Mouse (Mus musculus): ENCODE data around the gene Pik3r2. TPM values are rescaled to one million over a fixed set of nuclear protein-coding genes. Genes with fewer than 3 reads are reported as not detected.
A peak's percentile ranks its signal among the peaks of the same experiment; 100 is the strongest.

The Pik3r2 gene
- polyA plus RNA-seq, 1 experiment from 2014 or later, result 84.5 TPM

GRCm38 (mm10) chr8:70797081-70798070, 20.9 kb upstream of the Pik3r2 start:
- peak overlapping the region; percentile 77; the same call in 1 of the 2 replicates for H3K9ac ChIP-seq
- 0 out of 2 replicates have a peak overlapping the region, but pooled peaks have one; percentile 1 for H3K27ac ChIP-seq
- peaks cover 33% of the 10 kb centered on the region for H3K4me1 ChIP-seq
- WGBS, result under 1% methylated on average over 55 of the region's 57 CpGs
- no peaks in the 10 kb centered on the region for H3K9me3 ChIP-seq (replicated peaks)
- H3K4me2 ChIP-seq (replicated peaks), result peak overlapping the region; percentile 76
- peak; percentile 85 for ATAC-seq (ENCODE audit: low FRiP score)
- peak overlapping the region; percentile 54 for H3K4me3 ChIP-seq
- no peaks in the 10 kb centered on the region for H3K36me3 ChIP-seq
- peaks cover 64% of the 10 kb centered on the region for H3K27me3 ChIP-seq

GRCm38 (mm10) chr8:70796403-70797080, 20.0 kb upstream of the Pik3r2 start:
- H3K4me2 ChIP-seq (replicated peaks), result peak overlapping the region; percentile 76
- no peaks in the 10 kb centered on the region for H3K9me3 ChIP-seq (replicated peaks)
- H3K36me3 ChIP-seq, result no peaks in the 10 kb centered on the region
- H3K27me3 ChIP-seq, result peaks cover 57% of the 10 kb centered on the region
- H3K27ac ChIP-seq, result peak overlapping the region; percentile 40; the same call in 1 of the 2 replicates
- H3K4me3 ChIP-seq, result peak overlapping the region; percentile 54
- H3K9ac ChIP-seq, result peak overlapping the region; percentile 77
- peaks cover 38% of the 10 kb centered on the region for H3K4me1 ChIP-seq
- peak; percentile 2 for ATAC-seq (ENCODE audit: low FRiP score)
- WGBS, result 3% methylated on average over 54 of the region's 54 CpGs

DNA sequence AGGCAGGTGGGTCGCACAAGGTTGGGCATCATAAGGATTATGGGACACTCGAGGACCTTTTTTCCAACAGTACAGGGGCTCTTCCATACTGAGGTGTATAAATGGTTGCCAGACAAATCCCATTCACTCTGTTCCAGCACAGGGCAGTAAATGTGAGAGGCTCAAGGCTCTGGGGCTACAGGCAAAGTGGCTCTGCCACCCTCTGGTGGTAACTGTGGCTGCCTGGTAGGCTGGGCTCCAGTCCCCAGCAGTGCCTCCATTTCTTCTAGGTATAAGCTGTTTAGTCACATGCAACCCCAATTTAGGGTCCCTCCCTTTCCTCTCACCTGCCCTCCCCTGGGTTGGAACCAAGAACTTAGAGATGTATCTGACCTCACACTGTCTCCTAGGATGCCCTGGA, 18.9 kb upstream of the Pik3r2 start:
- no peak overlapping the region for H3K4me2 ChIP-seq (replicated peaks)
- H3K27me3 ChIP-seq, result peaks cover 50% of the 10 kb centered on the region
- H3K9ac ChIP-seq, result no peak overlapping the region
- H3K36me3 ChIP-seq, result no peaks in the 10 kb centered on the region
- no peak overlapping the region for H3K4me3 ChIP-seq
- ATAC-seq (ENCODE audit: low FRiP score), result no peak
- WGBS, result 92% methylated on average over 2 of the region's 2 CpGs
- no peak overlapping the region for H3K27ac ChIP-seq
- H3K4me1 ChIP-seq, result peaks cover 44% of the 10 kb centered on the region
- no peaks in the 10 kb centered on the region for H3K9me3 ChIP-seq (replicated peaks)

DNA sequence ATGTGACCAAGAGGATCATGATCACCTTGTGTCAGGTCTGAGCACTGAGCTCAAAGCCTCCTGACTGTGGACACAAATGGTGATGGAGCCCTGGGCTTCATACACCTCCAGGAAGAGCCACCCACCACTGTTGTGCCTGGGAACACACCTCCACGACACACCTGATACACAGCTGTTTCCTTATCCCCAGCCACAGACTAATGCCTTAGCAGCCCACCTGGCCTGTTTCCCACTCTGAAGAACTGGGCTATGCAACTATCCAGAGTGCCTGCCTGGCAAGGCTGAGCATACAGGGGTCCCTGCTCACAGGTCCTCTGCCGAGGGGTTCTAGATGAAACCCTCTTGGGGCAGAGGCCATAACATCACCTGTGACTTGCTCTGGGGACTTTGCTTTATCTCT, 17.7 kb upstream of the Pik3r2 start:
- 85% methylated on average over 2 of the region's 2 CpGs for WGBS
- Histone ChIP-seq H3K4me1 (peaks cover 44% of the 10 kb centered on the region), H3K4me3 (no peak overlapping the region), H3K27me3 (peaks cover 42% of the 10 kb centered on the region), H3K4me2 (replicated peaks) (no peak overlapping the region), H3K27ac (no peak overlapping the region), H3K36me3 (peaks cover 3% of the 10 kb centered on the region; the same call in 1 of the 2 replicates), H3K9ac (no peak overlapping the region), H3K9me3 (replicated peaks) (no peaks in the 10 kb centered on the region)
- no peak for ATAC-seq (ENCODE audit: low FRiP score)

DNA sequence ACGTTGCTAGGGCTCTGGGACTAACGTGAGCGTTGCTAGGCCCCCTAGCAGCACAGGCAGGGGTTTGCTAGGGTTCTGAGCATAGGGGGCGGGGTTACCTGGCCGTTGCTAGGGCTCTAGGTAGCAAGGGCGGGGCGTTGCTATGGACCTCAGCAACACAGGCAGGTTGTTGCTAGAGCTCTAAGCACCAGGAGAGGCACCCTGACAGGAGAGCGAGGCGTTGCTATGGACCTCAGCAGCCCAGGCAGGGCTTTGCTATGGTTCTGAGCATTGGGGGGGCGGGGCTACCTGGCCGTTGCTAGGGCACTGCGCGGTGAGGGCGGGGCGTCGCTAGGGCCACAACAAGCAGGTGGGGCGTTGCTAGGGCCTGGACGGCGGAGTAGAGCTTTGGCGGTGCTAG, 16.2 kb upstream of the Pik3r2 start:
- peak overlapping the region; percentile 60 for H3K4me2 ChIP-seq (replicated peaks)
- no peaks in the 10 kb centered on the region for H3K9me3 ChIP-seq (replicated peaks)
- peak overlapping the region; percentile 91 for H3K27ac ChIP-seq
- peak overlapping the region; percentile 66 for H3K4me3 ChIP-seq
- H3K36me3 ChIP-seq, result peaks cover 12% of the 10 kb centered on the region
- peaks cover 49% of the 10 kb centered on the region for H3K4me1 ChIP-seq
- under 1% methylated on average over 20 of the region's 20 CpGs for WGBS
- ATAC-seq (ENCODE audit: low FRiP score), result no peak; the same call in 1 of the 2 replicates
- H3K9ac ChIP-seq, result peak overlapping the region; percentile 45
- H3K27me3 ChIP-seq, result peaks cover 27% of the 10 kb centered on the region

DNA sequence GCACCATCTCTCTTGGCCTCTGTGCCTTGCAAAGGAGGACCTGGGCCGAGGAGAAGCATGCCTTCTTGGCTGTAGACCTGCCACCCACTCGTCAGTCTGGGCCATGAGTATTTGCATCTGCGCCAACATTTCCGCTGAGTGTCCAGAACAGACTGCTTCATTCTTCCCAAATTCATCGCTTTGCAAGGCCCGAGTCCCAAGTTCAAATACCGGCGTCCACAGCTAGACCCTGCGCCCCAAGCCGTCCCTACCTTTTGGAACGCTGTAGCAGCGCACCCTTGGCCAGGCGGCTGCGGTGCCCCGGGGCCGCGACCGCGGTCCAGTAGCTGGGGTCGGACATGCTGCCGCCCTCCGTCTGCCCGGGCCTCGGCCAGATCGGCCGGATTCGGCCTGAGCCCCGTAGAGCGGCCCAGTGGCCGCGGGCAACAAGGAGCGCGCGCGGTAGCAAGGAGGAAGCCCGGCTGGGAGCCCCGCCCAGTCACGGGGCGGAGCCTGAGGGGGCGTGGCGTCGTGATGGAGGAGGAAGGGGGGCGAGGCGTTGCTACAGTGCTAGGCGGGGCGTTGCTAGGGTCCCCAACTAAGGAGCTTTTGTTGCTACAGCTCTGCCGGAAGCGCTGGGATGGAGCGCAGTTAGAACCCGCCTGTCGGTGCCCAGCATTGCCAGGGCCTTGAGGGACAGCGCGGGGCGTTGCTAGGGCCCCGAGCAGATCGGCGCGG, 15.6 kb upstream of the Pik3r2 start:
- Histone ChIP-seq H3K4me3 (peak overlapping the region; percentile 66), H3K27ac (peak overlapping the region; percentile 91), H3K4me1 (peaks cover 47% of the 10 kb centered on the region), H3K9ac (peak overlapping the region; percentile 85), H3K27me3 (peaks cover 26% of the 10 kb centered on the region), H3K36me3 (peaks cover 18% of the 10 kb centered on the region), H3K4me2 (replicated peaks) (peak overlapping the region; percentile 60), H3K9me3 (replicated peaks) (no peaks in the 10 kb centered on the region)
- ATAC-seq (ENCODE audit: low FRiP score), result peak; percentile 88
- WGBS, result 6% methylated on average over 58 of the region's 58 CpGs

- WGBS, result 79% methylated on average over 7 of the region's 7 CpGs
Measured at GRCm38 (mm10) chr8:70791294-70791701, 14.8 kb upstream of the Pik3r2 start.

DNA sequence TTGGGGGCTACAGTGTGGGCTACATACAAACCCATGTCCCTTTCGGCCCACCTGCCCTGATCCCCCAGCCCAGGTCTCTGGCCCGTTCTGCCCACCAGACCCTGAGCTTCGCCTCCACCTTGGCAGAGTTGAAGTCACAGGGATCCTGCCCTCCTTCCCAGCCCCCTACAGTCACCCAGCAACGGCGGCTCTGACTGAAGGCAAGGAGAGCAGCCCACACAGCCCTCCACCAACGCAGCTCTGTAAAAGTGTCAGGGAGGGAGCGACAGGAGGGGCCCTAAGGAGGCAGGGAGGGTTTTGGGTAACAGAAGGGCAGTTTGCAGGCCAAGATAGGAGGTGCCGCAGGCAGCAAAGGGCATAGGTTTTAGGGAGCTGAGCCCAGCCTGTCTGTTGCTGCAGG, 14.3 kb upstream of the Pik3r2 start:
- peaks cover 21% of the 10 kb centered on the region for H3K27me3 ChIP-seq
- 61% methylated on average over 8 of the region's 8 CpGs for WGBS
- H3K9me3 ChIP-seq (replicated peaks), result no peaks in the 10 kb centered on the region
- H3K27ac ChIP-seq, result no peak overlapping the region
- H3K4me3 ChIP-seq, result no peak overlapping the region
- no peak for ATAC-seq (ENCODE audit: low FRiP score)
- peak overlapping the region; percentile 85 for H3K9ac ChIP-seq
- peaks cover 31% of the 10 kb centered on the region for H3K36me3 ChIP-seq
- H3K4me1 ChIP-seq, result peaks cover 41% of the 10 kb centered on the region
- peak overlapping the region; percentile 60 for H3K4me2 ChIP-seq (replicated peaks)

More at GRCm38 (mm10) chr8:70791294-70791701, 14.8 kb upstream of the Pik3r2 start:
- Histone ChIP-seq H3K27me3 (peaks cover 23% of the 10 kb centered on the region), H3K9ac (peak overlapping the region; percentile 85), H3K4me1 (peaks cover 43% of the 10 kb centered on the region), H3K9me3 (replicated peaks) (no peaks in the 10 kb centered on the region), H3K36me3 (peaks cover 26% of the 10 kb centered on the region), H3K4me3 (peak overlapping the region; percentile 66), H3K27ac (peak overlapping the region; percentile 17; the same call in 1 of the 2 replicates), H3K4me2 (replicated peaks) (peak overlapping the region; percentile 60)
- no peak for ATAC-seq (ENCODE audit: low FRiP score)

GRCm38 (mm10) chr8:70789046-70789445, 12.5 kb upstream of the Pik3r2 start:
- Histone ChIP-seq H3K4me1 (peaks cover 41% of the 10 kb centered on the region), H3K27me3 (peaks cover 6% of the 10 kb centered on the region), H3K27ac (no peak overlapping the region), H3K4me2 (replicated peaks) (no peak overlapping the region), H3K4me3 (no peak overlapping the region), H3K9ac (no peak overlapping the region), H3K9me3 (replicated peaks) (no peaks in the 10 kb centered on the region), H3K36me3 (peaks cover 49% of the 10 kb centered on the region)
- no peak for ATAC-seq (ENCODE audit: low FRiP score)
- 79% methylated on average over 10 of the region's 10 CpGs for WGBS

- no peaks in the 10 kb centered on the region for H3K9me3 ChIP-seq (replicated peaks)
- peaks cover 36% of the 10 kb centered on the region for H3K4me1 ChIP-seq
- H3K27me3 ChIP-seq, result peaks cover 3% of the 10 kb centered on the region; the same call in 1 of the 2 replicates
- peak overlapping the region; percentile 5; the same call in 1 of the 2 replicates for H3K9ac ChIP-seq
- ATAC-seq (ENCODE audit: low FRiP score), result no peak
- H3K4me2 ChIP-seq (replicated peaks), result peak overlapping the region; percentile 24
- no peak overlapping the region for H3K27ac ChIP-seq
- peaks cover 58% of the 10 kb centered on the region for H3K36me3 ChIP-seq
- H3K4me3 ChIP-seq, result 0 out of 2 replicates have a peak overlapping the region, but pooled peaks have one; percentile 1
- WGBS, result 19% methylated on average over 30 of the region's 30 CpGs
Measured at GRCm38 (mm10) chr8:70787941-70788667, 11.6 kb upstream of the Pik3r2 start.

DNA sequence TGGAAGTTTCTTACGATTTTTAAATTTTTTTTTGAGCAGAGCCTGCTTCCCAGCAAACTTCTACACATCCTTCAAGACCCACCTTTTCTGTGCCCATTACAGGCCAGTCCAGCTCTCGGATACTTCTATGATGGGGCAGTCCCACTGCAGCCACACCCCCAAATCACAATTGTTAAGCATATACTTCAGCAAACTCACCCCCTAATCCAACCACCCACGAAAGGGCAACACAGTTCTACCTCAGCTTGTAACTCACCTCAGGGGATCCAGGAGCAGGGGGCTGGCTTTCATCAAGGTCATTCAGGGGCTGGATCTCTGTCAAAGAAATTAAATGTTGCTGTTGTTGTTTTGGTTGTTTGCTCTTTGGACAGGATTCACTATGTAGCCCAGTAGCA, 10.5 kb upstream of the Pik3r2 start:
- Histone ChIP-seq H3K9me3 (replicated peaks) (no peaks in the 10 kb centered on the region), H3K9ac (no peak overlapping the region), H3K27ac (no peak overlapping the region), H3K27me3 (peaks cover 3% of the 10 kb centered on the region; the same call in 1 of the 2 replicates), H3K4me1 (peaks cover 29% of the 10 kb centered on the region), H3K4me2 (replicated peaks) (no peak overlapping the region), H3K36me3 (peaks cover 64% of the 10 kb centered on the region), H3K4me3 (no peak overlapping the region)
- 91% methylated on average over 3 of the region's 3 CpGs for WGBS
- no peak for ATAC-seq (ENCODE audit: low FRiP score)
